Mouse (Mus musculus): Measurements from ENCODE around the gene Maneal.

DNA sequence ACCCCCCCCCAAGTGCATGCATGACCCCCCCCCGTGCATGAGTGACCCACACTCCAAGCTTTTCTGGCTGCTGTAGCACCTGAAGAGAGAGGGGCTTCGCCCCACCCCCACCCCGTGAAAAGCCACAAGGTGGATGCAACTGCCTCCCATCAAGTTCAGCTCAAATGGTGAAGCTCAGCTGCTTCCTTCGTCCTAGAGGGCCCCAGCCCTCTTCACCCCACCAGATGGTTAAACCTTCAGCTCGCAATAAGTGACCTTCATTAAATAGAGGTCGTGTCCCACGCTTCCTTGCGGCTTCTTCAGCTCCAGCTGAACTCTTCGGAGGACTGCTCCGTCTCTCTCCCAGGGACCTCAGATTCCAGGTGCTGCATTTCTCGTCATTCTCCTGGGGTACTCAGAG lies 18.6 kb upstream of the Maneal start, which contains the start of gene Epha10:
- TF ChIP-seq JUND (IDR thresholded peaks at IDR 0.05; ENCODE audit: low read depth, low read length) (no peak), GABPA (IDR thresholded peaks at IDR 0.05; ENCODE audit: low read depth, low read length) (no peak), KAT2A (conservative IDR thresholded peaks at IDR 0.05; ENCODE audit: low read depth, low read length) (no peak), CTCF (IDR thresholded peaks at IDR 0.05 in 2 of 3, conservative IDR thresholded peaks at IDR 0.05 in 1 of 3; ENCODE audit: control insufficient read depth in 1 of 3, insufficient read depth in 1 of 3, low read depth in 2 of 3, low read length in 3 of 3, poor library complexity in 1 of 3, severe bottlenecking in 1 of 3) (no peak), POLR2A (IDR thresholded peaks at IDR 0.05; ENCODE audit: control insufficient read depth in 1 of 2, insufficient read depth in 1 of 2, low read depth in 1 of 2, low read length in 2 of 2, poor library complexity in 1 of 2) (no peak), CHD2 (IDR thresholded peaks at IDR 0.05; ENCODE audit: low read length) (no peak), ZNF384 (IDR thresholded peaks at IDR 0.05; ENCODE audit: low read depth, low read length) (no peak), NELFE (IDR thresholded peaks at IDR 0.05; ENCODE audit: low read depth, low read length) (no peak), EP300 (IDR thresholded peaks at IDR 0.05; ENCODE audit: low read depth in 1 of 2, low read length in 2 of 2) (no peak), SMC3 (IDR thresholded peaks at IDR 0.05; ENCODE audit: low read depth, low read length) (no peak), USF2 (IDR thresholded peaks at IDR 0.05; ENCODE audit: borderline replicate concordance in 1 of 2, insufficient read depth in 1 of 2, low read depth in 1 of 2, low read length in 2 of 2) (no peak), GATA1 (IDR thresholded peaks at IDR 0.05; ENCODE audit: low read depth, low read length) (no peak), MYC (IDR thresholded peaks at IDR 0.05; ENCODE audit: low read depth, low read length) (no peak)

All from MEL (cell line).